Mouse (Mus musculus): ENCODE results near the gene Fam13a. TPM values are rescaled to one million over a fixed set of nuclear protein-coding genes. Genes with fewer than 3 reads are reported as not detected.

Fam13a gene
- polyA plus RNA-seq, 1 experiment from 2014 or later = 3.9 TPM

GRCm38 (mm10) chr6:59023455-59024163 lies 740 bp downstream of the Fam13a start:
- Histone ChIP-seq H3K27me3 (no peaks in the 10 kb centered on the region), H3K9me3 (no peaks in the 10 kb centered on the region), H3K36me3 (replicated peaks) (no peaks in the 10 kb centered on the region), H3K4me1 (peaks cover 3% of the 10 kb centered on the region; the same call in 1 of the 2 replicates), H3K4me2 (peak overlapping the region; percentile 58), H3K27ac (no peak overlapping the region), H3K9ac (peak overlapping the region; percentile 56; the same call in 1 of the 2 replicates), H3K4me3 (replicated peaks) (peak overlapping the region; percentile 51)
- WGBS = 46% methylated on average over 6 of the region's 6 CpGs
- ATAC-seq (ENCODE audit: low FRiP score) = 0 out of 2 replicates have a peak, but pooled peaks have one; percentile 7

DNA sequence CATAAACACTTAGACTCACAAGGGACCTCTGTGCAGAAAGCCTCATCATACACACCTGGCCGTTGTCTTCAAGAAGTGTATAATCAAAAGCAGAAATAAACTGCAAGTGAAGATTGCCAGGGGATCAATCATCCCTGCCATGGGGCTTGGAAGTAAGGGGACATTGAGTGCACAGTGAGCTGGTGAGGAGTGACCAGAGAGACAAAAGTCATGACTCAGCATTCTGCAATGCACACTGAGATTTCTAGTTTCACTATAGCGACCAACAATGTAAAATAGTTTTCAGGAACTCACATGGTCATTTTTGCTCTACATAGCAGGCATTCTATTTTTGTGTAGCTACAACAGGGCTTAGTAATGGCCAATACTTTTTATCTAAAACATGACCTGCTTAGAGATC lies 1.7 kb downstream of the Fam13a start:
- no peak overlapping the region for H3K4me2 ChIP-seq

GRCm38 (mm10) chr6:59020346-59020745 lies 4.0 kb downstream of the Fam13a start:
- H3K9ac ChIP-seq = no peak overlapping the region
- WGBS = 81% methylated on average over 2 of the region's 2 CpGs
- ATAC-seq (ENCODE audit: low FRiP score) = no peak

More for the DNA sequence above, 1.7 kb downstream of the Fam13a start:
- no peak for ATAC-seq (ENCODE audit: low FRiP score)
- no peak overlapping the region for H3K4me3 ChIP-seq (replicated peaks)
- peaks cover 3% of the 10 kb centered on the region; the same call in 1 of the 2 replicates for H3K4me1 ChIP-seq
- WGBS = 86% methylated on average over 2 of the region's 2 CpGs
- H3K9me3 ChIP-seq = no peaks in the 10 kb centered on the region
- H3K27ac ChIP-seq = no peak overlapping the region
- no peaks in the 10 kb centered on the region for H3K36me3 ChIP-seq (replicated peaks)
- H3K27me3 ChIP-seq = no peaks in the 10 kb centered on the region
- no peak overlapping the region for H3K9ac ChIP-seq

DNA sequence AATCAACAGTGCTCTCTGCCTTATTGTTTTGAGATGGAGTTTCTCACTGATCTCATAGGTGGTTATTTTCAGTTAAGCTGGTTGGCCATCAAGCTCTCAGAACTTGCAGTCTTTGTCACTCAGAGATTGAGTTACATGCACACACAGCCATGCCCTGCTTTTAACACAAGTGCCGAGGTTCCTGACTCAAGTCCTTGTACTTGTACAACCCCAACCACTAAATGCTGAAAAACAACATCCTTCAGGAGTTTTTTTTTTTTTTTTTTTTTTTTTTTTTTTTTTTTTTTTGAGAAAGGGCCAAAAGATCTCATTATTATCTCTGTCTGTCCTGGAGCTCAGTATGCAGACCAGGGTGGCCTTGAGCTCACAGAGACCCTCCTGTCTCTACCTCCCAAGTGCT lies 4.5 kb downstream of the Fam13a start:
- Histone ChIP-seq H3K27ac (no peak overlapping the region), H3K4me2 (no peak overlapping the region), H3K4me3 (replicated peaks) (no peak overlapping the region), H3K36me3 (replicated peaks) (no peaks in the 10 kb centered on the region), H3K4me1 (peaks cover 3% of the 10 kb centered on the region; the same call in 1 of the 2 replicates), H3K27me3 (no peaks in the 10 kb centered on the region), H3K9me3 (no peaks in the 10 kb centered on the region), H3K9ac (no peak overlapping the region)
- 90% methylated on average over 1 of the region's 1 CpGs for WGBS
- ATAC-seq (ENCODE audit: low FRiP score) = no peak

More at GRCm38 (mm10) chr6:59020346-59020745, 4.0 kb downstream of the Fam13a start:
- no peaks in the 10 kb centered on the region for H3K9me3 ChIP-seq
- H3K27me3 ChIP-seq = no peaks in the 10 kb centered on the region
- H3K4me1 ChIP-seq = peaks cover 3% of the 10 kb centered on the region; the same call in 1 of the 2 replicates
- H3K4me3 ChIP-seq (replicated peaks) = no peak overlapping the region
- no peak overlapping the region for H3K4me2 ChIP-seq
- H3K36me3 ChIP-seq (replicated peaks) = no peaks in the 10 kb centered on the region
- H3K27ac ChIP-seq = no peak overlapping the region

DNA sequence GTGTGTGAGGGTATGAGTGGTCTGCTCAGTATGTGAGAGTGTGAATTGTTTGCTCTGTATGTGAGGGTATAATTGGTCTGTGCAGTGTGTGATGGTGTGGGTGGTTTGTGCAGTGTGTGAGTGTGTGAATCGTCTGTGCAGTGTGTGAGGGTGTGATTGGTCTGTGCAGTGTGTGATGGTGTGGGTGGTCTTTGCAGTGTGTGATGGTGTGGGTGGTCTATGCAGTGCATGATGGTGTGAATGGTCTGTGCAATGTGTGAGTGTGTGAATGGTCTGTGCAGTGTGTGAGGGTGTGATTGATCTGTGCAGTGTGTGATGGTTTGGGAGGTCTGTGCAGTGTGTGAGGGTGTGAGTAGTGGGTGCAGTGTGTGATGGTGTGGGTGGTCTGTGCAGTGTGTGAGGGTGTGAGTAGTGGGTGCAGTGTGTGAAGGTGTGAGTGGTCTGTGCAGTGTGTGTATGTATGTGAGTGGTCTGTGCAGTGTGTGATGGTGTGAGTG lies 8.0 kb downstream of the Fam13a start:
- Histone ChIP-seq H3K4me3 (replicated peaks) (no peak overlapping the region), H3K36me3 (replicated peaks) (no peaks in the 10 kb centered on the region), H3K4me2 (no peak overlapping the region), H3K9ac (no peak overlapping the region), H3K4me1 (no peaks in the 10 kb centered on the region), H3K27me3 (no peaks in the 10 kb centered on the region), H3K27ac (no peak overlapping the region), H3K9me3 (no peaks in the 10 kb centered on the region)
- ATAC-seq (ENCODE audit: low FRiP score) = peak; percentile 55; the same call in 1 of the 2 replicates
- 68% methylated on average over 1 of the region's 1 CpGs for WGBS

DNA sequence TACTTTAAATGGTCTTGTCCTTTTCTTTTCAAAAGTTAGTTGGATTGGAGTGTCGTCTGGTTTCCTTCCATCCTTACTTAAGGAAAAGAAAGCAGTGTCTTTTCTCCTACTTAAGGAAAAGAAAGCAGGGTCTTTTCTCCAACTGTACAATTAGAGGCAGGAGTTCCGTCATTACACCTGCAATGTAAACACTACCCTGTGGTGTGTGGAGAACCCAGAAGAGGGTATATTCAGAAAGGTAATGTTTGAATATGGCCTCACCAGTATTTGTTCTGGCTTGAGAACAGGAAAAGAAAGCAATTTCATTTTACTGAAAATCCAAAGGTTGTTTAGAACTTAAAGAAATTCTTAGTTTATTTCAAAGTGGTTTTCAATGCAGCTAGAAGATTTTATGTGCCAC lies 9.6 kb downstream of the Fam13a start:
- ATAC-seq (ENCODE audit: low FRiP score) = no peak
- no peak overlapping the region for H3K4me3 ChIP-seq (replicated peaks)
- no peak overlapping the region for H3K4me2 ChIP-seq
- H3K4me1 ChIP-seq = no peaks in the 10 kb centered on the region
- H3K27me3 ChIP-seq = no peaks in the 10 kb centered on the region
- no peak overlapping the region for H3K9ac ChIP-seq
- no peaks in the 10 kb centered on the region for H3K36me3 ChIP-seq (replicated peaks)
- WGBS = 75% methylated on average over 2 of the region's 2 CpGs
- no peak overlapping the region for H3K27ac ChIP-seq
- no peaks in the 10 kb centered on the region for H3K9me3 ChIP-seq

DNA sequence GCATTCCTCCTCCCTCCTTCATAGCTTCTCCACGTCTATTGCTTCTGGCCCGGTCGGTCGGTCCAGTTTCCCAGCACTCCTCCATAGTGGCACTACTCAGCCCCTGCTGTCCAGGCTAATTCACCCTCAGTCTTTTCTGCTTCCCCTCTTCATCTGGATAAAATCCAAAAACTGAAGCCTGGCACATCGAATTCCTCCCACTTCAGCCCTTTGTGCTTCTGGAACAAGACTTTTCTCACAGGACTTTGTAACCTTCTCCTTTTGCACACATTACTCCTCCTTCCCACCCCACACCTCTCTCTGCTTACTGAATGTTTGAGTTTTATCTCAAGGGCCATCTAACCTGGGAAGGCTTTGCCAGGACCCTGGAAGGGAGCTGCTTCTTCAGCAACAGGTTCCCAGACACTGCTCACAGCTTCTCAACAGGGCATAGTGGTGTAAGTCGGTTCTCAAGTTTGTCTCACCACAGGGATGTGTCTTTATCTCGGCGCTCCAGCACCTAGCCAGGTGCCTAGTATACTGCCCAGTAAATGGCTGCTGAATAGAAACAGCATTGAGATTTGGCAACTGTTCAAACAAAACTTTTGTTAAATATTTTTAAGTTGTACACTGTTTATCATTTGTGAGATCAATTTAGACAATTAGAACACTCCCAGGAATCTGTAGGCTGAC lies 10.1 kb downstream of the Fam13a start:
- H3K27ac ChIP-seq = no peak overlapping the region
- no peak for ATAC-seq (ENCODE audit: low FRiP score)
- no peaks in the 10 kb centered on the region for H3K36me3 ChIP-seq (replicated peaks)
- no peak overlapping the region for H3K4me2 ChIP-seq
- H3K4me1 ChIP-seq = no peaks in the 10 kb centered on the region
- H3K9me3 ChIP-seq = no peaks in the 10 kb centered on the region
- 86% methylated on average over 8 of the region's 8 CpGs for WGBS
- H3K27me3 ChIP-seq = no peaks in the 10 kb centered on the region
- H3K9ac ChIP-seq = no peak overlapping the region
- no peak overlapping the region for H3K4me3 ChIP-seq (replicated peaks)

GRCm38 (mm10) chr6:59010792-59011191 lies 13.6 kb downstream of the Fam13a start:
- H3K4me2 ChIP-seq = no peak overlapping the region
- no peak for ATAC-seq (ENCODE audit: low FRiP score)
- H3K9me3 ChIP-seq = no peaks in the 10 kb centered on the region
- H3K9ac ChIP-seq = no peak overlapping the region
- H3K36me3 ChIP-seq (replicated peaks) = no peaks in the 10 kb centered on the region
- no peak overlapping the region for H3K4me3 ChIP-seq (replicated peaks)
- no peaks in the 10 kb centered on the region for H3K27me3 ChIP-seq
- H3K4me1 ChIP-seq = no peaks in the 10 kb centered on the region
- no peak overlapping the region for H3K27ac ChIP-seq
- 90% methylated on average over 3 of the region's 3 CpGs for WGBS

DNA sequence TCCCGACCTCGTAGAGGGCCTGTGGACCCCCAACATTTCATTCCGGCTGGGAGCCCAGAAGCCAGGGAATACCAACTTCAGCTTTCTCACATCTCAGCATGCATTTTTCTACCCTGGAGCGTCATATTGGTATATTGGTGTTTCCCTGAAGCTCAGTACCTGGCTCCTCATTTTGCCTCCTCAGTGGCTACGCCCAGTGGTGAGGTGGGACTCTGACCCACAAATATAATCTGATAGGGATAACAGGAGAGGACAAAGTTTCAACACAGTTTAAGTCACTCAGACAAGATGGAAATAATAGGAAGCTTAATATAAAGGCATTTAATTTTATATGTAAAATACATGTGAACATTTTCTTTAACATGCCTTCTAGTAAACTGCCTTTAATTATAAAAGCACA lies 19.7 kb downstream of the Fam13a start:
- H3K9me3 ChIP-seq = no peaks in the 10 kb centered on the region
- no peak for ATAC-seq (ENCODE audit: low FRiP score)
- no peaks in the 10 kb centered on the region for H3K36me3 ChIP-seq (replicated peaks)
- no peaks in the 10 kb centered on the region for H3K4me1 ChIP-seq
- H3K9ac ChIP-seq = no peak overlapping the region
- no peak overlapping the region for H3K27ac ChIP-seq
- no peak overlapping the region for H3K4me3 ChIP-seq (replicated peaks)
- H3K4me2 ChIP-seq = no peak overlapping the region
- H3K27me3 ChIP-seq = no peaks in the 10 kb centered on the region
- WGBS = 95% methylated on average over 5 of the region's 5 CpGs

DNA sequence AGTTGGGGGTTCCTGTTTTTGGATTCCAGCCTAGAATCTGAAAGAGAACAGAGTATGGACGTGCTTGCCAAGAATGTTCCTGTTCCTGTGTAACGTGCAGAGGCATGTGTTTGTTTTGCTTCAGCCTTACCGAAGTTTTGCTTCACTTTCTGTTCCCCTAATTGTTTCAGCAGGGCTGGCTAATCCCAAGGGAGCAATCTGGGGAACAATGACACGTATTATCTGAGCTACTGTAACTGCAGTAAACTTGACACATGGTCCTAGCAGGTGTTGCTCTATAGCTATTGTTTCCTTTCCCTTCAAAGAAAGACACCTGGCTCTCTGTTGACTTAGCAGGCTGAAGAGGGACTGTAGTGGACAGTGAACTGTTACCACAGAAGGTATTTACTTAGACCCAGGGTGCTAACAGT lies 25.3 kb downstream of the Fam13a start:
- WGBS = 44% methylated on average over 4 of the region's 4 CpGs

DNA sequence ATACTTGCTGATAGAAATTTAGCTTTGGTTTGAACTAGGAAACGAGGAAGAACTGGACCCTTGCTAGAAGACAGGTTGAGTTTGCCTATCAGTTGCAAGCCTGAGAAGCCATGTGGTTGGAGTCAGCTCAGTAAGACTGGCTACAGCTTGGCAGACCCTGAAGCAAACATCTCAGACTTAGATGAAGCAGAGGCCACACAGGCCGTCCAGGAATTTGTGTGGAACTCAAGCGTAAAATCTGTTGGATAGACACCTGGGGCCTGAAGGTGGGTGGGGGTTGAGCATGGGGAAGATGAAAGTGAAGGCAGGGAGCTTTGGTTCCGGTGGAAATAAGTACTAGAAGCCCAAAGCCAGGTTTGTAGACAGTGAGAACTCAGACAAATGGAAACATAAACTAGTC lies 25.8 kb downstream of the Fam13a start:
- no peaks in the 10 kb centered on the region for H3K9me3 ChIP-seq
- H3K4me3 ChIP-seq (replicated peaks) = no peak overlapping the region
- H3K27me3 ChIP-seq = no peaks in the 10 kb centered on the region
- no peak overlapping the region for H3K27ac ChIP-seq
- 56% methylated on average over 4 of the region's 4 CpGs for WGBS
- H3K4me1 ChIP-seq = no peaks in the 10 kb centered on the region
- no peak overlapping the region for H3K4me2 ChIP-seq
- H3K9ac ChIP-seq = no peak overlapping the region
- H3K36me3 ChIP-seq (replicated peaks) = no peaks in the 10 kb centered on the region
- no peak for ATAC-seq (ENCODE audit: low FRiP score)

More for the DNA sequence above, 25.3 kb downstream of the Fam13a start:
- no peak overlapping the region for H3K4me2 ChIP-seq
- H3K9me3 ChIP-seq = no peaks in the 10 kb centered on the region
- no peak for ATAC-seq (ENCODE audit: low FRiP score)
- H3K27ac ChIP-seq = no peak overlapping the region
- no peaks in the 10 kb centered on the region for H3K36me3 ChIP-seq (replicated peaks)
- H3K4me1 ChIP-seq = no peaks in the 10 kb centered on the region
- no peaks in the 10 kb centered on the region for H3K27me3 ChIP-seq
- H3K9ac ChIP-seq = no peak overlapping the region
- H3K4me3 ChIP-seq (replicated peaks) = no peak overlapping the region

GRCm38 (mm10) chr6:58989149-58989548 lies 35.2 kb downstream of the Fam13a start:
- WGBS = 88% methylated on average over 3 of the region's 3 CpGs

More at GRCm38 (mm10) chr6:58989149-58989548, 35.2 kb downstream of the Fam13a start:
- Histone ChIP-seq H3K36me3 (replicated peaks) (no peaks in the 10 kb centered on the region), H3K4me3 (replicated peaks) (no peak overlapping the region), H3K4me2 (no peak overlapping the region), H3K27me3 (no peaks in the 10 kb centered on the region), H3K4me1 (no peaks in the 10 kb centered on the region), H3K27ac (no peak overlapping the region), H3K9ac (no peak overlapping the region), H3K9me3 (no peaks in the 10 kb centered on the region)
- no peak for ATAC-seq (ENCODE audit: low FRiP score)

Data from forebrain, embryonic 12.5 days (tissue).